Mouse (Mus musculus) forebrain, embryonic 11.5 days (tissue): Measurements from ENCODE around the gene Hoxa9. TPM values are rescaled to one million over a fixed set of nuclear protein-coding genes. Genes with fewer than 3 reads are reported as not detected.

ENCODE experiments used
- ATAC-seq: fragments of 200-750 bp; cut with Nextera tagmentation; replicated peaks from 2 replicates; pipeline ENCODE4 v1.8.0; 2017; ENCODE audit warnings: moderate TSS enrichment; ENCODE audit not compliant: low FRiP score
- DNase-seq: peaks from one replicate; pipeline ENCODE4 v3.0.0-alpha.2; 2017; ENCODE audit warnings: low spot score
- H3K27ac ChIP-seq: fragments of 300-500 bp; sonication (generic); 2 replicates; pipeline ENCODE4 v1.5.1; 2014; ENCODE audit warnings: low read depth, low read length
- H3K27me3 ChIP-seq: fragments of 300-500 bp; sonication (generic); 2 replicates; pipeline ENCODE4 v1.6.1; 2014; ENCODE audit warnings: mild to moderate bottlenecking, low read length, mixed read lengths; ENCODE audit not compliant: control insufficient read depth, insufficient read depth
- H3K36me3 ChIP-seq: fragments of 300-500 bp; sonication (generic); 2 replicates; pipeline ENCODE4 v1.6.1; 2014; ENCODE audit warnings: mild to moderate bottlenecking, low read length, moderate library complexity, mixed read lengths; ENCODE audit not compliant: control insufficient read depth, insufficient read depth
- H3K4me1 ChIP-seq: fragments of 300-500 bp; sonication (generic); replicated peaks from 2 replicates; pipeline ENCODE4 v1.6.1; 2014; ENCODE audit warnings: low read length, mixed read lengths; ENCODE audit not compliant: control insufficient read depth, insufficient read depth
- H3K4me2 ChIP-seq: fragments of 300-500 bp; sonication (generic); 2 replicates; pipeline ENCODE4 v1.6.1; 2014; ENCODE audit warnings: low read depth, mild to moderate bottlenecking, low read length, moderate library complexity, mixed read lengths; ENCODE audit not compliant: severe bottlenecking
- H3K4me3 ChIP-seq: fragments of 300-500 bp; sonication (generic); 2 replicates; pipeline ENCODE4 v1.5.1; 2014; ENCODE audit warnings: low read depth, low read length
- H3K9ac ChIP-seq: fragments of 300-500 bp; sonication (generic); 2 replicates; pipeline ENCODE4 v1.6.1; 2014; ENCODE audit warnings: low read length
- H3K9me3 ChIP-seq: fragments of 300-500 bp; sonication (generic); 2 replicates; pipeline ENCODE4 v1.6.1; 2016; ENCODE audit warnings: low read length, mixed read lengths; ENCODE audit not compliant: control insufficient read depth
- WGBS: fragments of 180-500 bp; shearing (Covaris S2); extraction: QIAGEN DNeasy Blood & Tissue Kit; methylation state at CpG from one replicate; pipeline ENCODE4 v1.1.7; 2014; 5-methylcytosine and 5-hydroxymethylcytosine counted together
- polyA plus RNA-seq: library from polyadenylated mRNA; unstranded; fragments of >200 nt; fragmentation: Nextera tagmentation; extraction: Ambion mirVana; gene quantifications from 2 replicates; pipeline ENCODE4 v1.2.1, GENCODE M21; 2014

Gene Hoxa9
- polyA plus RNA-seq, 1 experiment from 2014 or later: not detected

GRCm38 (mm10) chr6:52242801-52243332, 12.0 kb upstream of the Hoxa9 start:
- ATAC-seq: no peak
- Histone ChIP-seq H3K36me3 (no peaks in the 10 kb centered on the region), H3K27ac (no peak overlapping the region), H3K9me3 (no peaks in the 10 kb centered on the region), H3K4me3 (no peak overlapping the region), H3K4me2 (no peak overlapping the region), H3K27me3 (peaks cover 94% of the 10 kb centered on the region), H3K4me1 (0 out of 2 replicates have a peak, but pooled peaks cover 3% of the 10 kb centered on the region), H3K9ac (no peak overlapping the region)
- peak; percentile 44 for DNase-seq
- WGBS: 4% methylated on average over 4 of the region's 4 CpGs

- ATAC-seq: no peak
- H3K27me3 ChIP-seq: peaks cover 95% of the 10 kb centered on the region
- no peaks in the 10 kb centered on the region for H3K9me3 ChIP-seq
- DNase-seq: peak; percentile 46
- 0 out of 2 replicates have a peak, but pooled peaks cover 3% of the 10 kb centered on the region for H3K4me1 ChIP-seq
- H3K9ac ChIP-seq: no peak overlapping the region
- no peak overlapping the region for H3K4me3 ChIP-seq
- H3K27ac ChIP-seq: no peak overlapping the region
- H3K4me2 ChIP-seq: no peak overlapping the region
- no peaks in the 10 kb centered on the region for H3K36me3 ChIP-seq
- 6% methylated on average over 9 of the region's 9 CpGs for WGBS
Measured at GRCm38 (mm10) chr6:52241001-52241621, 10.2 kb upstream of the Hoxa9 start.

- Histone ChIP-seq H3K4me3 (no peak within 1 kb of the TSS), H3K27ac (no peak within 1 kb of the TSS), H3K9ac (no peak within 1 kb of the TSS), H3K9me3 (no peaks in the 10 kb centered on the region), H3K36me3 (no peaks in the 10 kb centered on the region), H3K4me1 (0 out of 2 replicates have a peak, but pooled peaks cover 3% of the 10 kb centered on the region), H3K27me3 (peaks cover 95% of the 10 kb centered on the region), H3K4me2 (0 out of 2 replicates have a peak within 1 kb of the TSS, but pooled peaks have one; percentile 21)
- peak; percentile 91 for DNase-seq
- no peak for ATAC-seq
- 1% methylated on average over 35 of the region's 35 CpGs for WGBS
Measured at GRCm38 (mm10) chr6:52240389-52241000, 9.6 kb upstream of the Hoxa9 start, which contains the start of gene Hoxa10. Gene Hoxa10 (minus strand): TSS chr6:52240854.

- ATAC-seq: no peak
- Histone ChIP-seq H3K4me2 (0 out of 2 replicates have a peak overlapping the region, but pooled peaks have one; percentile 21), H3K36me3 (no peaks in the 10 kb centered on the region), H3K4me3 (no peak overlapping the region), H3K9ac (no peak overlapping the region), H3K4me1 (no peaks in the 10 kb centered on the region), H3K9me3 (no peaks in the 10 kb centered on the region), H3K27ac (no peak overlapping the region), H3K27me3 (peaks cover 95% of the 10 kb centered on the region)
- DNase-seq: peak; percentile 53
- WGBS: 1% methylated on average over 30 of the region's 30 CpGs
Measured at GRCm38 (mm10) chr6:52239625-52240388, 8.9 kb upstream of the Hoxa9 start.

GRCm38 (mm10) chr6:52238976-52239375, 8.1 kb upstream of the Hoxa9 start:
- Histone ChIP-seq H3K4me3 (no peak overlapping the region), H3K4me1 (0 out of 2 replicates have a peak, but pooled peaks cover 1% of the 10 kb centered on the region), H3K27ac (no peak overlapping the region), H3K36me3 (no peaks in the 10 kb centered on the region), H3K27me3 (peaks cover 95% of the 10 kb centered on the region), H3K9ac (no peak overlapping the region), H3K4me2 (no peak overlapping the region), H3K9me3 (no peaks in the 10 kb centered on the region)
- DNase-seq: peak; percentile 57
- WGBS: 2% methylated on average over 7 of the region's 7 CpGs
- ATAC-seq: no peak

- WGBS: 4% methylated on average over 7 of the region's 7 CpGs
- Histone ChIP-seq H3K4me2 (no peak overlapping the region), H3K27ac (no peak overlapping the region), H3K27me3 (peaks cover 95% of the 10 kb centered on the region), H3K4me1 (0 out of 2 replicates have a peak, but pooled peaks cover 3% of the 10 kb centered on the region), H3K4me3 (no peak overlapping the region), H3K9ac (no peak overlapping the region), H3K36me3 (no peaks in the 10 kb centered on the region), H3K9me3 (no peaks in the 10 kb centered on the region)
- ATAC-seq: no peak
- peak; percentile 46 for DNase-seq
Measured at GRCm38 (mm10) chr6:52238155-52238545, 7.3 kb upstream of the Hoxa9 start.

- Histone ChIP-seq H3K4me1 (0 out of 2 replicates have a peak, but pooled peaks cover 3% of the 10 kb centered on the region), H3K9me3 (no peaks in the 10 kb centered on the region), H3K4me2 (no peak overlapping the region), H3K27ac (no peak overlapping the region), H3K36me3 (no peaks in the 10 kb centered on the region), H3K27me3 (peaks cover 95% of the 10 kb centered on the region), H3K9ac (no peak overlapping the region), H3K4me3 (no peak overlapping the region)
- DNase-seq (peak; percentile 50), ATAC-seq (no peak)
- 11% methylated on average over 10 of the region's 10 CpGs for WGBS
Measured at GRCm38 (mm10) chr6:52237346-52238154, 6.7 kb upstream of the Hoxa9 start.

GRCm38 (mm10) chr6:52236806-52237205, 5.9 kb upstream of the Hoxa9 start:
- peaks cover 95% of the 10 kb centered on the region for H3K27me3 ChIP-seq
- H3K9me3 ChIP-seq: no peaks in the 10 kb centered on the region
- 0 out of 2 replicates have a peak, but pooled peaks cover 3% of the 10 kb centered on the region for H3K4me1 ChIP-seq
- H3K9ac ChIP-seq: no peak overlapping the region
- no peak for ATAC-seq
- no peak overlapping the region for H3K27ac ChIP-seq
- H3K36me3 ChIP-seq: no peaks in the 10 kb centered on the region
- DNase-seq: peak; percentile 24
- WGBS: 4% methylated on average over 3 of the region's 3 CpGs
- no peak overlapping the region for H3K4me2 ChIP-seq
- no peak overlapping the region for H3K4me3 ChIP-seq
